Mouse (Mus musculus) T-helper 1 cell (primary cell): ENCODE measurements around the gene Thy1.

Source experiments
- in situ Hi-C: fragments of 300-600 bp; cut with MboI, MseI; formaldehyde crosslinking; loops from one replicate; pipeline ENCODE4 v1.15.1; 2025; ENCODE audit warnings: high pct_unique_total_duplicates

Gene Thy1

GRCm38 (mm10) chr9:44066785-44067225 lies 23.6 kb downstream of the Thy1 start, which contains the start of gene Usp2:
Gene Usp2 (plus strand): TSS chr9:44067021.
- in situ Hi-C loops: no loop called here

GRCm38 (mm10) chr9:44067241-44067959 lies 24.2 kb downstream of the Thy1 start:
- in situ Hi-C loops: no loop called here

GRCm38 (mm10) chr9:44067960-44068330 lies 24.8 kb downstream of the Thy1 start:
- in situ Hi-C loops: no loop called here

GRCm38 (mm10) chr9:44069252-44069651 lies 26.1 kb downstream of the Thy1 start:
- in situ Hi-C loops: no loop called here

- in situ Hi-C loops: no loop called here
Measured at GRCm38 (mm10) chr9:44070113-44070843, 27.1 kb downstream of the Thy1 start.

GRCm38 (mm10) chr9:44070844-44071231 lies 27.7 kb downstream of the Thy1 start:
- in situ Hi-C loops: no loop called here

- in situ Hi-C loops: no loop called here
Measured at GRCm38 (mm10) chr9:44071914-44072598, 28.9 kb downstream of the Thy1 start.

GRCm38 (mm10) chr9:44072599-44072915 lies 29.4 kb downstream of the Thy1 start:
- in situ Hi-C loops: no loop called here

GRCm38 (mm10) chr9:44073115-44073514 lies 29.9 kb downstream of the Thy1 start:
- in situ Hi-C loops: no loop called here

- in situ Hi-C loops: loop anchor here (25.0 kb wide), 3 partner anchors 337 to 1962 kb away; partner anchors contain the start of genes Nectin1 and Sorl1
Measured at GRCm38 (mm10) chr9:44074395-44075275, 31.5 kb downstream of the Thy1 start.

GRCm38 (mm10) chr9:44075276-44075995 lies 32.3 kb downstream of the Thy1 start:
- in situ Hi-C loops: loop anchor here (25.0 kb wide), 3 partner anchors 338 to 1963 kb away; partner anchors contain the start of genes Nectin1 and Sorl1

- in situ Hi-C loops: loop anchor here (25.0 kb wide), 3 partner anchors 339 to 1964 kb away; partner anchors contain the start of genes Nectin1 and Sorl1
Measured at GRCm38 (mm10) chr9:44075996-44076763, 33.0 kb downstream of the Thy1 start.

- in situ Hi-C loops: loop anchor here (25.0 kb wide), 3 partner anchors 339 to 1964 kb away; partner anchors contain the start of genes Nectin1 and Sorl1
Measured at GRCm38 (mm10) chr9:44076764-44077120, 33.6 kb downstream of the Thy1 start.

GRCm38 (mm10) chr9:44077266-44077910 lies 34.2 kb downstream of the Thy1 start:
- in situ Hi-C loops: loop anchor here (25.0 kb wide), 3 partner anchors 340 to 1965 kb away; partner anchors contain the start of genes Nectin1 and Sorl1

GRCm38 (mm10) chr9:44078136-44078797 lies 35.1 kb downstream of the Thy1 start:
- in situ Hi-C loops: loop anchor here (25.0 kb wide), 3 partner anchors 341 to 1966 kb away; partner anchors contain the start of genes Nectin1 and Sorl1

- in situ Hi-C loops: loop anchor here (25.0 kb wide), 3 partner anchors 342 to 1967 kb away; partner anchors contain the start of genes Nectin1 and Sorl1
Measured at GRCm38 (mm10) chr9:44078955-44079756, 36.0 kb downstream of the Thy1 start.

GRCm38 (mm10) chr9:44079997-44080780 lies 37.0 kb downstream of the Thy1 start:
- in situ Hi-C loops: loop anchor here (25.0 kb wide), 3 partner anchors 343 to 1968 kb away; partner anchors contain the start of genes Nectin1 and Sorl1
